Mouse (Mus musculus) midbrain, embryonic 10.5 days (tissue): ENCODE results near the gene Gm45783. TPM values are rescaled to one million over a fixed set of nuclear protein-coding genes. Genes with fewer than 3 reads are reported as not detected.
"Not testable (repeated sequence)": the region's sequence is repeated elsewhere in the genome, so short reads cannot be mapped to it uniquely, and the experiment has no call there.

Source experiments
- DNase-seq: peaks from one replicate; pipeline ENCODE4 v3.0.0-alpha.2; 2017; ENCODE audit warnings: low spot score
- H3K27ac ChIP-seq: fragments of 300-500 bp; sonication (generic); replicated peaks from 2 replicates; pipeline ENCODE4 v1.5.1; 2016; ENCODE audit warnings: mild to moderate bottlenecking
- H3K27me3 ChIP-seq: fragments of 300-500 bp; sonication (generic); 2 replicates; pipeline ENCODE4 v1.6.1; 2016; ENCODE audit warnings: low read depth, mild to moderate bottlenecking; ENCODE audit not compliant: poor library complexity, severe bottlenecking
- H3K36me3 ChIP-seq: fragments of 300-500 bp; sonication (generic); 2 replicates; pipeline ENCODE4 v1.6.1; 2016; ENCODE audit warnings: mild to moderate bottlenecking, moderate library complexity
- H3K4me1 ChIP-seq: fragments of 300-500 bp; sonication (generic); 2 replicates; pipeline ENCODE4 v1.6.1; 2016
- H3K4me3 ChIP-seq: fragments of 300-500 bp; sonication (generic); 2 replicates; pipeline ENCODE4 v1.5.1; 2016; ENCODE audit warnings: mild to moderate bottlenecking, moderate library complexity
- H3K9me3 ChIP-seq: fragments of 300-500 bp; sonication (generic); replicated peaks from 2 replicates; pipeline ENCODE4 v1.6.1; 2016; ENCODE audit warnings: mild to moderate bottlenecking
- WGBS: fragments of 180-500 bp; shearing (Covaris S2); methylation state at CpG from one replicate; pipeline ENCODE4 v1.1.7; 2016; 5-methylcytosine and 5-hydroxymethylcytosine counted together
- microRNA-seq: library from miRNA; unstranded; fragments of <30 nt; microRNA quantifications from one replicate; pipeline ENCODE4, GENCODE M21; 2017
- polyA plus RNA-seq: library from polyadenylated mRNA; unstranded; fragments of >200 nt; fragmentation: Nextera tagmentation; extraction: Ambion mirVana; gene quantifications from 2 replicates; pipeline ENCODE4 v1.2.1, GENCODE M21; 2016

The Gm45783 gene
- not detected in 2 replicates for polyA plus RNA-seq

GRCm38 (mm10) chr7:7374431-7374830 is at the start of gene Gm45783:
TSS of gene Gm45783 (minus strand) at chr7:7374573.
- WGBS = 51% methylated on average over 12 of the region's 12 CpGs
- not testable (repeated sequence) for H3K27ac ChIP-seq, H3K9me3 ChIP-seq, H3K4me1 ChIP-seq, H3K27me3 ChIP-seq, DNase-seq, H3K4me3 ChIP-seq, H3K36me3 ChIP-seq

GRCm38 (mm10) chr7:7399603-7400002 is 25.2 kb upstream of the Gm45783 start, which contains the start of gene Vmn2r31:
TSS of gene Vmn2r31 (minus strand) at chr7:7399703.
- H3K4me1 ChIP-seq, DNase-seq, H3K4me3 ChIP-seq, H3K9me3 ChIP-seq, H3K36me3 ChIP-seq, H3K27ac ChIP-seq, H3K27me3 ChIP-seq: not testable (repeated sequence)

GRCm38 (mm10) chr7:7337509-7337908 is 36.9 kb downstream of the Gm45783 start, which contains the start of gene Vmn2r30:
TSS of gene Vmn2r30 (minus strand) at chr7:7337609.
- not testable (repeated sequence) for H3K4me1 ChIP-seq, H3K27me3 ChIP-seq, H3K9me3 ChIP-seq, H3K4me3 ChIP-seq, H3K27ac ChIP-seq, H3K36me3 ChIP-seq, DNase-seq
- WGBS = no CpG with 5 or more reads among the region's 1 CpGs

- no peaks in the 10 kb centered on the region for H3K27me3 ChIP-seq
- peaks cover 20% of the 10 kb centered on the region for H3K9me3 ChIP-seq
- no peak overlapping the region for H3K27ac ChIP-seq
- H3K4me3 ChIP-seq = no peak overlapping the region
- DNase-seq = no peak
- WGBS = 84% methylated on average over 16 of the region's 16 CpGs
- H3K4me1 ChIP-seq = peaks cover 12% of the 10 kb centered on the region; the same call in 1 of the 2 replicates
- H3K36me3 ChIP-seq = peaks cover 59% of the 10 kb centered on the region
Measured at GRCm38 (mm10) chr7:7295595-7295994, 78.8 kb downstream of the Gm45783 start.

Small RNA genes lying within 50 kb of the gene (microRNA-seq; reads per million reads assigned to microRNA genes)
- not detected for gene Mir5620

Other genes with a start within 250 kb of the Gm45783 start
- 5.0 and 8.2 TPM in 2 replicates for gene Zfp773, start 237.8 kb downstream of the Gm45783 start, polyA plus RNA-seq
- gene Zfp418, start 203.2 kb downstream of the Gm45783 start, polyA plus RNA-seq = 2.4 and 2.7 TPM in 2 replicates
- gene Zfp772, start 164.6 kb downstream of the Gm45783 start, polyA plus RNA-seq = 8.4 and 11.1 TPM in 2 replicates
- 0.28 and 0.65 TPM in 2 replicates for gene Vmn2r29, start 127.2 kb downstream of the Gm45783 start, polyA plus RNA-seq
- gene Gm45844, start 96.3 kb downstream of the Gm45783 start, polyA plus RNA-seq = 1.5 and 2.0 TPM in 2 replicates
- gene Clcn4, start 73.7 kb downstream of the Gm45783 start, polyA plus RNA-seq = 42.7 and 56.4 TPM in 2 replicates
- gene Vmn2r30, start 37.0 kb downstream of the Gm45783 start, polyA plus RNA-seq = not detected in 2 replicates
- not detected in 2 replicates for gene Vmn2r31, start 25.1 kb upstream of the Gm45783 start, polyA plus RNA-seq
- not detected in 2 replicates for gene Vmn2r32, start 105.4 kb upstream of the Gm45783 start, polyA plus RNA-seq
- gene Vmn2r33, start 192.2 kb upstream of the Gm45783 start, polyA plus RNA-seq = not detected in 2 replicates